Mouse (Mus musculus) heart, adult 2 months (tissue): ENCODE data around the gene Dvl2.

ENCODE experiments used
- CTCF ChIP-seq: fragments of 200-600 bp; IDR thresholded peaks from 2 replicates; pipeline ENCODE4 v1.8.1; 2022; ENCODE audit warnings: antibody characterized with exemption, mild to moderate bottlenecking, moderate library complexity
- POLR2A ChIP-seq: fragments of 200-500 bp; IDR thresholded peaks from 2 replicates; pipeline ENCODE4 v1.6.1; 2011; ENCODE audit warnings: mild to moderate bottlenecking, low read depth, low read length, control low read depth; ENCODE audit not compliant: insufficient read depth

GRCm38 (mm10) chr11:70049816-70050215 is 49.4 kb downstream of the Dvl2 start:
- TF ChIP-seq CTCF (peak; percentile 52), POLR2A (no peak)
